Mouse (Mus musculus): Measurements from ENCODE around the gene Sytl3.

The Sytl3 gene

GRCm38 (mm10) chr17:6755176-6755575 lies 96.3 kb downstream of the Sytl3 start:
- no peak for DNase-seq (ENCODE audit: low spot score)

- DNase-seq (ENCODE audit: low spot score), result peak; percentile 60
These were observed 97.0 kb downstream of the Sytl3 start for GRCm38 (mm10) chr17:6755873-6756272.

- DNase-seq (ENCODE audit: low spot score), result no peak
These were observed 99.0 kb downstream of the Sytl3 start for GRCm38 (mm10) chr17:6757902-6758301.

- no peak for DNase-seq (ENCODE audit: low spot score)
These were observed 100.0 kb downstream of the Sytl3 start for GRCm38 (mm10) chr17:6758845-6759244.

GRCm38 (mm10) chr17:6759717-6760292 lies 100.9 kb downstream of the Sytl3 start:
- DNase-seq (ENCODE audit: low spot score), result no peak

DNA sequence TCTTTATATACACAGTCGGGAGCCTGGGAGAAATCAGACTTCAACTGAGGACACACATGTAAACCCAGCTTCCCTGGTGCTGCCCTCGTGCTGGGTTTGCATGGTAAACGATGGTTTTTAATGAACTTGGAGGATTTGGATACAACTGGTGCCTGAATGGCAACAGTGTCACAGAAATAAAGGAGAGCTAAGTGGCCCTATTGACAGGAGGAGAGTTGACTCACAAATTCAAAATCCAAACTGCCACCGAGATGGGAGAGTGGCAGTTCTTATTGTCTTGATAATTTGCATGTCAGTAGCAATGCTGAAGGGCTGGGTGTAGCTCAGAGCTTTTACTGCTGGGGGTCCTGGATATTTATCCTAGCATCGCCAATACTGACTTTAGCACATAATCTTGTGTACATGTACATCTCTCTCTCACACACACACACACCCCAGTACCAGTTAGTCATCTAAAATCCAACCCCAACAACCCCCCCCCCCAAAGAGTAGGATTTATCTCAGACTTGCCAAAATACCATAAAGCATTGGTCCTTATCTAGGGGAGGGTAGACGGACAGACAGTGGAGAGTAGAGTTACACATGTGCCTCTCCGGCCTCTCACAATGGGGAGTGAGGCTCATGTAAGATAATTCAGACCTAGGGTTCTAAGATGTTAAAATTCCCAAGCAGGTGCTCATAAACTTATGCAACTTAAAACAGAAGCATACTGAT lies 104.8 kb downstream of the Sytl3 start:
- no peak for DNase-seq (ENCODE audit: low spot score)

- no peak for DNase-seq (ENCODE audit: low spot score)
These were observed 105.3 kb downstream of the Sytl3 start for GRCm38 (mm10) chr17:6764227-6764593.

DNA sequence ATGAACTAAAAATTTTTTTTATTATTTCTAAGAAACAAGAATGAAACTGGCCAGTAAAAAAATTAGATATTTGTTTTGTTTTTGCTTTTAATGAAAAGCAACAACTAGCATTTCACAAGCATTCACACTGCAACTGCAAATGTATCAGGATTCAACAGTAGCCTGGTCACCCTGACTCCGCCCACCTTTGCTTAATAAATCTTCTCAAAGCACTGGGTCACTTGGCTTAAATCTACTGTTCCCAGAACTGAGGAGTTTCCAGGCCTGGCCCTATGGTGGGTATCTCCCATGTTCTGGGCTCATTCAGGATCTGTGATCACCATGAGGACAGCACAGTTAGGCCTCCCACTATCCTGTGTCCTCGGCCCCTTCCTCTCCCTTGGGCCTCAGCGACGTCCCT lies 105.8 kb downstream of the Sytl3 start:
- no peak for DNase-seq (ENCODE audit: low spot score)

GRCm38 (mm10) chr17:6765886-6766285 lies 107.0 kb downstream of the Sytl3 start:
- DNase-seq (ENCODE audit: low spot score), result no peak

- DNase-seq (ENCODE audit: low spot score), result peak; percentile 74
These were observed 107.9 kb downstream of the Sytl3 start for GRCm38 (mm10) chr17:6766823-6767222.

GRCm38 (mm10) chr17:6767771-6768170 lies 108.9 kb downstream of the Sytl3 start:
- DNase-seq (ENCODE audit: low spot score), result no peak

DNA sequence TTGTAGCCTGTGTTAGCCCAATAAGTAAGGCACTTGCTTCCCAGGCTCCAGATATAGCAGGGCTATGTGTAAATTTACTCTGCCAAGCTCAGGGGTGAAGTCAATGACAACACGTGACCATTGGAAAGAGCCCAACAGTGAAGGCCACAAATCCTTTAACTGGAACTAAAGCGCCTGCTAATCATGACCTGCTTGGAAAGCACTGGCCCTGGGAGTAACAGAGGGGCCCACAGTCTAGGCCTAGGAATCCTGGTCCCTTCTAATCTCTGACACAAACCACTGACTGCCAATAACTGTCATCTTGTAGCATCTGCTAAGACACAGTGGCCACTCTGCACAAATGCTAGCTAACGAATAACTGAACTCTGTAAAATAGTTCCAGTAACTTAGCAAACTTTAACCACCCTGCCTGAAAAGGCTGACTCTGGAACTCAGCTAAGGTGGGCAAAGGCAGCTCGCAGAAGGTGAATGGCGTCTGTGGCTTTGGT lies 109.5 kb downstream of the Sytl3 start:
- DNase-seq (ENCODE audit: low spot score), result peak; percentile 69

- DNase-seq (ENCODE audit: low spot score), result no peak
These were observed 110.7 kb downstream of the Sytl3 start for GRCm38 (mm10) chr17:6769602-6770001.

- no peak for DNase-seq (ENCODE audit: low spot score)
These were observed 113.0 kb downstream of the Sytl3 start for GRCm38 (mm10) chr17:6771661-6772489.

GRCm38 (mm10) chr17:6772490-6772773 lies 113.5 kb downstream of the Sytl3 start:
- DNase-seq (ENCODE audit: low spot score), result no peak

- no peak for DNase-seq (ENCODE audit: low spot score)
These were observed 114.5 kb downstream of the Sytl3 start for GRCm38 (mm10) chr17:6773249-6773966.

DNA sequence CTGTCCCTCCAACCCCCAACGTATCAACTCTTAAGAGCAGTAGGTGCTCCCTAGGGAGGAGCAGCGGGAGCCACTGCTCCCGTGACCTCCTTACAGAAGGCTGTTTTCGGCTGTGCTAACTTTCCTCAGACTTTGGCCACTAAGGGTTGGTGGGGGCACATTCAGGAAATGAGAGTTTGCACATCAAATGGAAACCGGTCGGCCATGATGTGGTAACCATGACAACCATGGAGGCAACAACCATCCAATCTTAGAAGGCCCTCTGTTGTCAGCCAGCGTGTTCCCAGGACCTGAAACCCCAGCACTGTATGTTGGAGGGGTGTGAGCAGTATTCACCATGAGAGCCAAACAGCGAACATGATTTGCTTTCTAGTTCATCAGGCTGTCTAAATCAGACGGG lies 116.3 kb downstream of the Sytl3 start:
- peak; percentile 63 for DNase-seq (ENCODE audit: low spot score)

- no peak for DNase-seq (ENCODE audit: low spot score)
These were observed 116.8 kb downstream of the Sytl3 start for GRCm38 (mm10) chr17:6775671-6776070.

DNA sequence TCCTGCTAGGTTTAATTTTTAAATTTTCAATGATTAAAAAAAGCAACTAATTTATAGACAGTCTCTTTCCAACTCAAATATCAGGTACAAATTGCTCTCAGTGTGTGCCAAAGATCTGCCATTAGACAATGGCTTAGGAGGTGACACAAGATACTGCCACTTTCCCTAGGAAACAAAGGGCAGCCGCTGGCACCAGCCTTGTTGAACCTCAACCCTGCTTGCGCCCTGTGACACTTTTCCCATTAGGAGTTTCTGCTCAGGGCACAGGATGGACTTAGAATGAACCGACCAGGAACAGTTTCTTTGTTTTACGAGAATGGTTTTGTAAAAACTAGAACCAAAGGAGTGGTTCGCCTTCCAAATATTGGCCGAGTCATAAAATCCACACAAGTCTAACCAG lies 117.2 kb downstream of the Sytl3 start:
- no peak for DNase-seq (ENCODE audit: low spot score)

GRCm38 (mm10) chr17:6776576-6776975 lies 117.7 kb downstream of the Sytl3 start:
- no peak for DNase-seq (ENCODE audit: low spot score)

GRCm38 (mm10) chr17:6777061-6777460 lies 118.2 kb downstream of the Sytl3 start:
- DNase-seq (ENCODE audit: low spot score), result peak; percentile 45

DNA sequence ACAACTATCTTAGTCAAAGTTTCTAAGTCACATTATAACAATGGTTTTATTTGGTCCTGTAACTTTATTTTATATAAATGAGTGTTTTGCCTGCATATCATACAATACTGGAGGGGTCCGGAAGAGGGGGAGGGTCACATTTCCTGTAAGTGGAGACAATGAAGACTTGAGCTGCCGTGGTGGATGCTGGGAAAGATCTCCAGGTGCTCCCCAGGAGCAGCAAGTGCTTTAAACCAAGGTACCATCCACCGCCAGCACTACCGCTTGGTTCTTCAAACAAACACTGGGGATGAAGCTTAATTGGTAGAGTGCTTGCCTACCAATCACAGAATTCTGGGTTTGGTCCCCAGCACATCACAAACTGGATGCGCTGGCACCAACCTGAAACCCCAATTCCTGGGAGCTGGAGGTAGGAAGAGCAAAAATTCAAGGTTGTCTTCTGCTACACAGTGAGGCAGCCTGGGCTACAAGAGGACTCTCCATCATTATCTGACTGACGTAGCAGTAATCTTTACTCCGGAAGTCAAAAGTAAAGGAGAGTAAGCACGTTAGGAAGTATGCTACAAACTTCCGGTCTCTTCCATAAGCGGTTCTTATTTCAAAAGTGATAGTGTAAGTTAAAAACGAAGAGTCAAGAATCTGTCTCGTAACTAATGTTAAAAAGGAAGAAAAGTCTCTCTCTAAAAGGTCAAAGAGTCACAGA lies 118.9 kb downstream of the Sytl3 start:
- DNase-seq (ENCODE audit: low spot score), result no peak
